Mouse (Mus musculus): ENCODE measurements around the gene Gm4450.
"Not testable (repeated sequence)": the region's sequence is repeated elsewhere in the genome, so short reads cannot be mapped to it uniquely, and the experiment has no call there.

GRCm38 (mm10) chr3:98497401-98497800 is 40.5 kb upstream of the Gm4450 start:
- not testable (repeated sequence) for TF ChIP-seq POLR2A (IDR thresholded peaks at IDR 0.05; ENCODE audit: control insufficient read depth, extremely low read depth, insufficient read depth, low read length, poor library complexity); CTCF (IDR thresholded peaks at IDR 0.05; ENCODE audit: borderline replicate concordance, control insufficient read depth, extremely low read depth, insufficient read depth, low read length, poor library complexity)

Measured in thymus, adult 2 months (tissue).